Mouse (Mus musculus) ES-E14 (cell line): Measurements from ENCODE around the gene Cdkl1.

Experiments used
- CHD2 ChIP-seq: IDR thresholded peaks from 2 replicates; pipeline ENCODE4 v1.6.1; 2014; ENCODE audit warnings: mild to moderate bottlenecking, low read depth, low read length, inconsistent platforms
- HCFC1 ChIP-seq: IDR thresholded peaks from 2 replicates; pipeline ENCODE4 v1.6.1; 2012; ENCODE audit warnings: low read length, inconsistent platforms, borderline replicate concordance; ENCODE audit not compliant: insufficient read depth

- TF ChIP-seq CHD2 (no peak), HCFC1 (no peak)
Observed at GRCm38 (mm10) chr12:69811976-69812375, 20.9 kb upstream of the Cdkl1 start.
